Mouse (Mus musculus): Measurements from ENCODE around the gene Fam83d. TPM values are rescaled to one million over a fixed set of nuclear protein-coding genes. Genes with fewer than 3 reads are reported as not detected.

The Fam83d gene
- polyA plus RNA-seq, 1 experiment from 2014 or later: 71.8 TPM

DNA sequence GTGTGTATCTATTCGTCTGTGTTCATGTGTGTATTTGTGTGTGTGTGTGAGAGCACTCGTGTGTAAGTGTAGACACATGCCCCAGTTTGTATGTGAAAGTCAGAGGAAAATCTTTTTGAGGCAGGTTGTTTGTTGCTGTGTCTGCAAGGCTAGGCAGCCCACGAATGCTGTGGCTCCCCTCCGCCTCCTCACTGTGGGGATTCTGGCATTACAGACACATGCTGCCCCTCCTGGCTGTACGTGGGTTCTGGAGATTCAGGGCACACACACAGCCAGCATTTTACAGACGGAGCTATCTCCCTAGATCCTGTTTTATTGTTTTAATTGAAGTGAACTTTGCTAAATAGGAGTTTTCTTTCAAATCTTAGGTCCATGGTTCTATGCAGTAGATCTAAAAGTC lies 61.9 kb downstream of the Fam83d start:
- Histone ChIP-seq H3K27me3 (no peaks in the 10 kb centered on the region), H3K9me3 (no peaks in the 10 kb centered on the region), H3K4me2 (no peak overlapping the region), H3K4me1 (no peaks in the 10 kb centered on the region), H3K36me3 (peaks cover 37% of the 10 kb centered on the region), H3K4me3 (no peak overlapping the region), H3K9ac (no peak overlapping the region), H3K27ac (no peak overlapping the region)
- WGBS: 76% methylated on average over 6 of the region's 6 CpGs
- ATAC-seq (ENCODE audit: borderline replicate concordance, extremely low read depth, low FRiP score, low TSS enrichment): no peak

DNA sequence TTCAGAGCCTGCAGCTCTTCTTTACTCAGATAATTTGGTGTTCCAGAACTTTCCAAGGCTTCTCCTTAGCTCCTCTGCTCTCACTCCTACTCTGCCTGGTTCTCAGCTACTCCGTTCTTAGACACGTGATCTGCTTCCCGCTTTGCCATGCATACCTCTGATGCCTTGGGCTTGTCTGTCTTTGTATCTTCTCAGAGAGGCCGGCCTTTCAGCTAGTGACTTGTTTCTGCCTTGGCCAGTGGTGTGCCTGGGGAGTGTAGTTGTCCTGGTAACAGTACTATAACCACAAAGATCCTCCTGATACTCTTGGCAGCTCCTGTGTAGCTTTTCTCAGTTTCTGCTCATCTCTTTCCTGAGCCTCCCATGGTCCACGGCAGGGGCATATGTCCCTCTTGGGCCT lies 65.3 kb downstream of the Fam83d start:
- Histone ChIP-seq H3K4me1 (no peaks in the 10 kb centered on the region), H3K27me3 (no peaks in the 10 kb centered on the region), H3K9me3 (no peaks in the 10 kb centered on the region), H3K4me2 (no peak overlapping the region), H3K4me3 (no peak overlapping the region), H3K27ac (no peak overlapping the region), H3K36me3 (peaks cover 58% of the 10 kb centered on the region), H3K9ac (no peak overlapping the region)
- WGBS: 75% methylated on average over 5 of the region's 5 CpGs
- ATAC-seq (ENCODE audit: borderline replicate concordance, extremely low read depth, low FRiP score, low TSS enrichment): no peak

DNA sequence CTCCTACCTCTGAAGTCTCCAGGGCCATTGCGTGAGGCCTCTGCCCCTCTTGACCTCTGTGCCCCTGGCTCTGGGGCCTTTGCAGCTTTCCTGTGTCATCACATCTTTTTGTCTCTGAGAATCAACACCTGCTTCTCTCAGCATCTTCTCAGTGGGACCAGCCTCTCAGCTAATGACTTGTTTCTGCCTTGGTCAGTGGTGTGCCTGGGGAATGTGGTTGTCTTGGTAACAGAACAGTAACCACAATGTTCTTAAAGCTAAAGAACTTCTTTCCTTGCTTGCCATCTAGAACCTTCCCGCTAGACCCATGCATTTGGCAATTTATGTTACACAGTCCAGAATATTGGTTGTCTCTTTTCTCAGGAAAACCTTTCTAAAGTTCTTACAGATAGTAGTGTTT lies 65.8 kb downstream of the Fam83d start:
- Histone ChIP-seq H3K36me3 (peaks cover 60% of the 10 kb centered on the region), H3K9me3 (no peaks in the 10 kb centered on the region)
- 76% methylated on average over 2 of the region's 2 CpGs for WGBS

More for the DNA sequence above, 65.8 kb downstream of the Fam83d start:
- Histone ChIP-seq H3K9ac (no peak overlapping the region), H3K27ac (no peak overlapping the region), H3K27me3 (no peaks in the 10 kb centered on the region), H3K4me2 (no peak overlapping the region), H3K4me3 (no peak overlapping the region), H3K4me1 (no peaks in the 10 kb centered on the region)
- ATAC-seq (ENCODE audit: borderline replicate concordance, extremely low read depth, low FRiP score, low TSS enrichment): no peak

Small RNA genes within 50 kb of the gene (microRNA-seq; reads per million reads assigned to microRNA genes)
- not detected for gene Gm26141

Other genes starting within 250 kb of the Fam83d start
- not detected in 2 replicates for gene Slc32a1, start 157.3 kb upstream of the Fam83d start, polyA plus RNA-seq (2015; fragmentation: Nextera tagmentation; extraction: Ambion mirVana)
- gene Actr5, start 143.2 kb upstream of the Fam83d start, polyA plus RNA-seq (2015; fragmentation: Nextera tagmentation; extraction: Ambion mirVana): 10.1 and 11.1 TPM in 2 replicates
- 16.7 and 20.2 TPM in 2 replicates for gene Ppp1r16b, start 102.7 kb upstream of the Fam83d start, polyA plus RNA-seq (2015; fragmentation: Nextera tagmentation; extraction: Ambion mirVana)
- 14.1 and 15.7 TPM in 2 replicates for gene Dhx35, start 26.7 kb downstream of the Fam83d start, polyA plus RNA-seq (2015; fragmentation: Nextera tagmentation; extraction: Ambion mirVana)